Mouse (Mus musculus): ENCODE results near the gene Scn2b.

Scn2b gene

GRCm38 (mm10) chr9:45120567-45120966 is 3.0 kb downstream of the Scn2b start:
- DNase-seq, result no peak

- peak; percentile 81 for DNase-seq
Observed at GRCm38 (mm10) chr9:45121001-45121400, 3.4 kb downstream of the Scn2b start.

DNA sequence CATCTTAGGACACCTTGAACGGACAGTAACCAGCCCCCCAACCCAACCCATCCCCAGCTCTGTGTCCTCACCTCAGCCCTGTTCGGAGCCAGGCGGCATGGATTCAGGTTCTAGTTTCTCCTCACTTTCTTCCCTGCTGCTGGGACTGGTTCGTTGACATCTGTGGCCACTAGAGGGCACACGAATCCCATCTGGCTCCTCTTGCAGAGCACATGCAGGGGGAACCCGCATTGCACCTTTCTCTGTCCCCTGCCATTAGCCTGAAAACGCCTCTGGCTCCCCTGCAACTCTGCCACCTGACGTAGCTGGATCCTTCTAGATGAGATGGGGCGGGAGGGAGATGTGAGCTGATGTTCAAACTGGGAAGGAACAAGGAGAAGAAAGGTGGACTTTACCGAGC is 4.2 kb downstream of the Scn2b start:
- peak; percentile 90 for DNase-seq

DNA sequence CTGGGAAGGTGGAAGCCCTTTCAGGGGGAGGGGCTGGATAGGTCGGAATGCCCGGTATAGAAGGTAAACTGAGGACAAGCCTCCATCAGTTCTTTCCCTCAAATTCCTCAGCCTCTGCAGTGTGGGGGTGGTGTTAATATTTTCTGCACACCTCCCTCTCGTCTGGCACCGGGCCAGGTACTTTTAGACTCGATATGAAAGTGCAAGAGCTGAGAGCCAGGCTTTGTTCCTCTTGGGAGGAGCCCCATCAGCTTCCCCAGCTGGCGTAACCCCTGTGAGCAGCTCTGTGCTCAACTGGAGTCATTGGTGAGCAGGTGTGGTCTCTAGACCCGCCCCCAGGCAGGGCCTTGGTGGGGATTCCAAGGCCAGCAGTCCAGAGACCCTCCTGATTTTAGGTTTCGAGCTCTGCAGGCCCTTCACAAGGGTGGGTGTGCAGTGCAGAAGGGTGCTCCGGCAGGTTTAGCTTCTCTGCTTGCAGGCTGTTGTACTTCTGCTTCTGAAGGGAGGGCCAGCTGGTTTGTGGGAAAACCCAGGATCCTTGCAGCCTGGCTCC is 4.7 kb downstream of the Scn2b start:
- DNase-seq, result peak; percentile 83

DNA sequence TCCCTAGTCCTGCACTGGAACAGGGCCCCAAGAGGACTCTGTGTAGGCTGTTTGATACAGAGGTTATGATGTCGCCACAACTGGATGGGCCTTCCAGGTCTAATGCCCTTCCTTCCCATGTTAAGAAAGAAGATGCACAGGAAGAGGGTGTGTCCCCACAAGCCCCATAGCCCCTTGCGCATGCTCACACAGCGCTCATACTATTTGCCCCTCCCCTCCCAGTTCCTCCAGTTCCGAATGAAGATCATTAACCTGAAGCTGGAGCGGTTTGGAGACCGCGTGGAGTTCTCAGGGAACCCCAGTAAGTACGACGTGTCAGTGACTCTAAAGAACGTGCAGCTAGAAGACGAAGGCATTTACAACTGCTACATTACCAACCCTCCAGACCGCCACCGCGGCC is 7.6 kb downstream of the Scn2b start:
- no peak for DNase-seq

DNA sequence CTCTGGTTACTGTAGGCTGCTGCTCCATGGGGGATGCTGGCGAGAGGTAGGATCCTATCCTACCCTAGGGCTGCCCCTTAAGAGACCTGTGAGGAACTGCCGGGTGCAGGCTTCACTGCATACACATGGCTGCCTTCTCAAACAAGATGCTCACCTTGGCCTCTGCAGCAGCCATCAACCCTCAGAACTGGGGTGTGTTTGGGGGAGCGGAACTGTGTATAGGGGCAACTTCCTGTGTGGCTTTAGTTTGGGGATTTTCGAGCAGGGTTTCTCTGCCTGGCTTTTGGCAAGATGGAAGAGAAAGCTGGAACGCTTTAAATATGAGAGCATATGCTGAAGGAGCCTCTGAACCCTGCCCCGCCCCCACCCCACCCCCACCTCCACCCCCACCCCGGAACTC is 9.4 kb downstream of the Scn2b start:
- DNase-seq, result no peak

- no peak for DNase-seq
Observed at GRCm38 (mm10) chr9:45130119-45130518, 12.5 kb downstream of the Scn2b start.

DNA sequence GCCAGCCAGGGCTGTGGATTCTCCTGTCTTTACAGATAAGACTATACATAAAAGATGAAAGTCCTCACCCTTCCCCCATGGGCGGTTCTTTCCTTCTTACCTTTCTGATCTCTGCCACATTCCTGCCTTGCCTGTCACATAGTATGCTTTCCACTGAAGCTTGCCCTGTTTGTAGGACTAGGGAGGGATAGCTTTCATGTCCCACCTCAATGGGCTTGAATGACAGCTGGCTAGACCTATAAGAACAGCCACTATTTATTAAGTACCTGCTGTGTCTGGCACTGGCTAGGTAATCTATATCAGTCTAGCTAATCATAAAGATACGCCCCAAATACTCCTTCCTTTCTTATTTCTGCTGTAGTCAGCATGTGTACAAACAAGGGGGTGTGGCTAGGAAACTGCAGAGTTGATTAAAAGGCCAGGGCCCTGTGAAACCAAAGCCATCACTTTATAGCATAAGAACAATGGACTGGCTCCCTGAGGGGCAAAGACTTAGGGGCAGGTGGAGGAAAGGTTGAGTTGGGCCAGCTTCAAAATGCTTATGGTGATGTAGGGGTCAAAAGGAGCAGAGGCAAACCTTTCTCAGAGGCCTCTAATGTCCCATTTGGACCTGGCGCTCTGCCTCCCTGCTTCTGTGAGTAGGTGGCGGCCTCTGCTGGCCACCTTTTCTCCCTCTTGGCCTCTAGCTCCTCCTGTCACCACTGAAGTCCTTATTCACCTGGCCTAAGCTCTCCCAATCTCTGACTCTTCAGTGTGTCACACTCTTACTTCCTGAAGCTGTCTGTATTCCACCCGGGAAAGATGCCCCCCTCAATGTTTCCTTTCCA is 16.1 kb downstream of the Scn2b start:
- peak; percentile 80 for DNase-seq

- DNase-seq, result no peak
Observed at GRCm38 (mm10) chr9:45136442-45137169, 19.0 kb downstream of the Scn2b start.

GRCm38 (mm10) chr9:45138191-45139032 is 20.8 kb downstream of the Scn2b start, which contains the start of gene Scn4b:
TSS of gene Scn4b (plus strand) at chr9:45138395.
- DNase-seq, result peak; percentile 32

- DNase-seq, result peak; percentile 9
Observed at GRCm38 (mm10) chr9:45139082-45139481, 21.5 kb downstream of the Scn2b start.

GRCm38 (mm10) chr9:45140945-45141344 is 23.4 kb downstream of the Scn2b start:
- no peak for DNase-seq

- DNase-seq, result no peak
Observed at GRCm38 (mm10) chr9:45142686-45143085, 25.1 kb downstream of the Scn2b start.

DNA sequence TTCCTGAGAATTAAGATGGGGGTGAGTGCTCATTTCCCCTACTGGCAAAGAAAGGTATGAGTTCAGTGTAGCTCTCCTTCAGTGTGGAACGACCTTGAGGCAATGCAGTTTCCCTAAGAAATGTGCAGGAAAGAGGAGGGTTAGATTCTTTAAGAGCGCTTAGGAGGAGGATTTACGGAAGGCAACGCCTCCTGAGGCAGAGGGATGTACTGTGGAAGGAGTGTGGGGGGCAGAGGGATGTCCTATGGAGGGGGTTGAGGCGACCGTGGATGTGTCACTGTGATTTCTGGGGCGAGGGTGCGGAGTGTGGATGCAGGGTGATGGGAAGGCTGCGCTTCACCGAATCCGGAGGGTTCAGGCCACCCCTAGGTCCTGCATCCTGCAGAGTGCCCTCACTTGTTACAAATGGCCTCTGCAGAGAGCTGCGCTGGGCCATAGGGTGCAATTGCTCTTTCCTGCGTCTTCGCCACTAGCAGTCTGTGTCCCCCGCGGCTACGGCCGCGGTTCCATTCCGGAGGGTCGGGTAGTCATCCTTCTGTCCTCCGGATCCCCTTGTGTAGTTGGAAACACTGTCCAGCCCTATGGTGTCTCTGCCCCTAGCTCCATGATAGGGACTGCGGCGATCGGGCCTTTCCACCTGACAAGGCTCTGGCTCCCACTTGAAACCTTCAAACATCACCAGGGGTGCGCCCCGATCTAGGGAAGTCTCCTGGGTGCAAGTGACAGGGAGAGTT is 28.1 kb downstream of the Scn2b start:
- no peak for DNase-seq

- DNase-seq, result peak; percentile 76
Observed at GRCm38 (mm10) chr9:45146267-45146597, 28.6 kb downstream of the Scn2b start.

DNA sequence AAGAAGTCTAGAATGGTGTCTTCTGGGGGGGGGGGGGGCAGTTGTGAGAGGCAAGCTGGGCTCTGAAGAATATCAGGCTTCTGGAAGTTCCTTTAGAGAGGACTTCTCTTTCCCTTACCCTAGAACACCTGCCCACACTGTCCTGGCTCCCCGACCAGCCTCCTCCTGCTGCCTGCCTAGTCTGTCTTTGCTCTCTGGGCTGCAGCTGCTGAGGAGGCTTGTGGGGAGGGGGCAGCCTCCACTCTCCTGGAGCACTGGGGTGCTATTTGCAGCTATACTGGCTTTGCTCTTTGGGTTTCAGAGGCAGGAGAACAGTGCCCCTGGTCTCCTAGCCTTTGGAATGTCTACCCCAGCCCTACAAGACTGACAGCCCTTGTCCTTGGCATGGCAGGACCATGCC is 33.4 kb downstream of the Scn2b start:
- no peak for DNase-seq

GRCm38 (mm10) chr9:45153361-45153760 is 35.8 kb downstream of the Scn2b start:
- no peak for DNase-seq

DNA sequence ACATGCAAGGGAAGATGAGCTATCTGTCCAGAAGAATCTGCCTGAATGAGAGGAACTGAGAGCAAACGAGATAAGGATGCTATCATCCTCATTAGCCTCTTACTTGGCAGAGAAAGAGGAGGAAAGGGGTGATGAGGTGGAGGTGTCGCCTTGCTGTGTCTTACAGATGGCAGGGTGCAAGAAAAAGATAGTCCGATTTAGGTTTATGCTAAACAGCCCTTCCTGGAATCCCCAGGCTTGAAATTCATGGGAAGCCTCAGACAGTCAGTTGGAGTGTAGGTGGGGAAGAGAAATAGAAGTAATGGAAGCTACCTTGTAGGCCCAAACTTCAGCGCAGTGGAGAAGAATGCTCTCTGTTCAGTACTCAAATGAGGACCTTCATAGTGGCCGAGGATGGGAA is 50.3 kb downstream of the Scn2b start:
- DNase-seq, result no peak

GRCm38 (mm10) chr9:45170150-45170549 is 52.6 kb downstream of the Scn2b start:
- no peak for DNase-seq

GRCm38 (mm10) chr9:45171073-45171610 is 53.6 kb downstream of the Scn2b start:
- no peak for DNase-seq

DNA sequence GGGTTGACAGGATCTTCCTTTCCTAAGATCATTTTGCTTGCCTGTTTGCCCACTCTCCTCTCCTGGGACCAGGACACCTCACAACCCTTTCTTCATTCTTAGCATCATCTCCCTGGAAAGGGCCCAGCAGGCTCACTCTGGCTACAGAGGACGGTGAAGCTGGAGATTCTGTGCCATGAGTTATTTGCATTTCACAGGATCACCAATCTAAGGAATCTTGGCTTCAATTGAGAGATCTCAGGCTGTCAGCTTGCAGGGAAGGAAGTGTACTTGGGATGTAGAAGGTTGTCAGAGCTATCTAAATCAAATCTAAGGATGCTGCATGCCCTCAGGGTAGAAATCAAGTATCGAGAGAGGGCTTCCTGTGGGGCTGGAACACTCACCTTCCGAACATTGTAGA is 55.9 kb downstream of the Scn2b start:
- DNase-seq, result no peak

DNA sequence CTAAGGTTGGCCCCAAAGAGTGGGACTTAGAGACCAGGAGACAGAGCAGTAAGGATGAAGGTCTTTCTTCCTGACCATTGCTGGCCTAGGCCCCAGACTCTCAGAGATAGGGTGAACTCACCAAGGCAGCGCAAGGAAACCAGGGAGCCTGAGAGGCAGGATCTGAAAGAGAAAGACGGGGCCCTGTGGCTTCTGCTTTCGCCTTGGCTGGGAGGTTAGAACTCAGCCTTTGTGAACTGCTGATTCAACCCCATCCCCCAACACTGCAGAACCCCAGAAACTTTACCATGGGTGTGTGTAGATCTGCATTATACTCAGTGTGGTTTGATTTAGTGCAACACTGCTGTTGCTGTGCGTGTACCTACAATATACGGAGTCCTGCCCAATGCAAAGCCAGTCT is 61.7 kb downstream of the Scn2b start:
- DNase-seq, result no peak

Data from cerebellum, adult 9-11 months (tissue).